Mouse (Mus musculus) embryonic fibroblast, embryonic 13.5 days (primary cell): ENCODE data around the gene Tex46. TPM values are rescaled to one million over a fixed set of nuclear protein-coding genes. Genes with fewer than 3 reads are reported as not detected.
A peak's percentile ranks its signal among the peaks of the same experiment; 100 is the strongest.

ENCODE experiments used
- H3K27ac ChIP-seq: 2 replicates; pipeline ENCODE4 v1.5.1; 2012; ENCODE audit warnings: low read length, control low read depth, inconsistent platforms; ENCODE audit not compliant: insufficient read depth
- H3K4me1 ChIP-seq: 2 replicates; pipeline ENCODE4 v1.6.1; 2011; ENCODE audit warnings: low read length; ENCODE audit not compliant: control insufficient read depth, insufficient read depth
- H3K4me3 ChIP-seq: 2 replicates; pipeline ENCODE4 v1.5.1; 2011; ENCODE audit warnings: mild to moderate bottlenecking, control low read depth, low read length; ENCODE audit not compliant: insufficient read depth
- CTCF ChIP-seq: IDR thresholded peaks from 2 replicates; pipeline ENCODE4 v1.5.1; 2011; ENCODE audit warnings: mild to moderate bottlenecking, control low read depth, low read length, moderate library complexity, borderline replicate concordance; ENCODE audit not compliant: insufficient read depth
- POLR2A ChIP-seq: IDR thresholded peaks from 2 replicates; pipeline ENCODE4 v1.6.1; 2011; ENCODE audit warnings: low read depth, mild to moderate bottlenecking, control low read depth, low read length, moderate library complexity
- polyA plus RNA-seq: library from polyadenylated mRNA; stranded (reverse); fragments of >200 nt; gene quantifications from 2 replicates; pipeline ENCODE4 v1.2.4, GENCODE M21; 2011; ENCODE audit warnings: low read depth; ENCODE audit not compliant: missing spikeins, insufficient read length

Tex46 gene
- polyA plus RNA-seq = not detected in 2 replicates

DNA sequence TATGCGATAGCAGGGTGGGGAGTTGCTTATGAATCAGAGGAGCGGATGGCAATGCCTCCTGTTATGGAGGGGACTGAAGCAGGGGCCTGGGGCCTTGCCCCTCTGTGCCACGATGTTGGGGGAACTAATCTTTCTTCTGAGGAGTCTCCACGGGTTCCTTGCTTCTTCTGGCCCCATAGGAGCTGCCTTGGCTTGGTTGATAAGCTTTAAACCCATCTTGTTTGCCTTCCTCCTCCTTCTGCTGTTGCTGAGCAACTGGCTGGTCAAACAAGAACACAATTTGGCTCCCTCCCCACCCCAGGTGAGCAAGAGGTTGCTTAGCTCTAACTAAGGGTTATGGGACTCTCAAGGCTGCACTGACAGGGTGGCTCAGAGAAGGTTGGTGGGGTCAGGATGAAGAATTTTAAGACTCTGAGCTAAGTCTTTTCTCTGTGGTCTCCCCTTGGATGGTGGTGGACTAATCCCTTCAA is at the start of gene Tex46:
Gene Tex46 (plus strand): TSS at position 51 of the 470 bp plus-strand sequence.
- Histone ChIP-seq H3K27ac (no peak within 1 kb of the TSS), H3K4me1 (no peaks in the 10 kb centered on the region), H3K4me3 (no peak within 1 kb of the TSS)
- TF ChIP-seq POLR2A (no peak), CTCF (no peak)

DNA sequence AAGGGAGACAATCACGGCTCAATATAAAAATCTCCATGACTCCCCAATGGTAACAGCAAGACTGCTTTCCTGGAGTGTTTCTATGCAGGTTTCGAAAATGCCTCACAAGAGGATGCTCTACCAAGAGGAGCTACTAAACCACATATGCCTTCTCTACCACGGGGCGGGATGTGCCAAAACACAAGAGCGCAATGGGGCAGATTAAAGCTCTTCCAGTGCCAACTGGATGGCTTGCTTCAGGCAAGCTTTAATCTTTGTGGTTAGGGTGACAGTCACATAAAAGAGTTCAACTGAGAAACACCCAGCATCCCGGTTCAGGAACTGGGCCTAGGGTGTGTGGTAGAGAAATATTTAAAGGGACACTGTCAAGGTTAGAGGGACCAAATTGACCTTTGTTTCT is 47.5 kb upstream of the Tex46 start:
- Histone ChIP-seq H3K4me1 (no peaks in the 10 kb centered on the region), H3K4me3 (no peak overlapping the region), H3K27ac (no peak overlapping the region)
- TF ChIP-seq POLR2A = no peak
- no peak for TF ChIP-seq CTCF

DNA sequence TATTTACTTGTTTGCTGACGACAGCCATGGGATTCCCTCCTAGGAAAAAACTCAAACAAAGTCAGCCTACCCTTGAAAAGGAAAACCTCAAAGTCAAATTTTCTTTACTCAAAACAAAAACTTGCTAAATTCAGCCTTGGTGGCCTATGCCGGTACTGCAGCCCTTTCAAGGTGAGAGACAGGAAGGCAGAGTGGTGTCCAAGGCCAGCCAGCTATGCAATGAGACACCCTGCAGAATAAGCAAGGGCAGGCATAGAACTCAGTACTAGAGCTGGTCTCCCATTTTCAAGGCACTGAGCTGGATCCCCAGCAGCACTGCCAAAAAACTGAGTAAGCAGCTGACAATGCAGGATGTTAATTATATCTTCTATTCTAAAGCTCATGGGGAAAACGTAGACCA is 41.6 kb upstream of the Tex46 start:
- no peaks in the 10 kb centered on the region for H3K4me1 ChIP-seq
- no peak overlapping the region for H3K4me3 ChIP-seq
- no peak for TF ChIP-seq POLR2A
- no peak for TF ChIP-seq CTCF
- H3K27ac ChIP-seq = no peak overlapping the region

DNA sequence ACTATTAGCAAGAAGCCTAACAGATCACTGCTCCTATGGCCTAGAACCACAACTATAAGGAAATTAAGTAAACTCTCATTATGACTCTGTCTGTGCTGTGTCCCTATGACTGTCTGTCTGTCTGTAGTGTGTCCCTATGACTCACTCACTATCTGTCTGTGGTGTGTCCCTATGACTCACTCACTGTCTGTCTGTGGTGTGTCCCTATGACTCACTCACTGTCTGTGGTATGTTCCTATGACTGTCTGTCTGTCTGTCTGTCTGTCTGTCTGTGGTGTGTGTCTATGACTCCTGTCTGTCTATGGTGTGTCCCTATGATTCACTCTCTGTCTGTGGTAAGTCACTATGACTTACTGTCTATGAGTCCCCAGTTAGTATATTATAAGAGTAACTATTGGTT is 40.2 kb upstream of the Tex46 start:
- TF ChIP-seq POLR2A = no peak
- TF ChIP-seq CTCF = no peak
- no peaks in the 10 kb centered on the region for H3K4me1 ChIP-seq
- peak overlapping the region; percentile 80 for H3K27ac ChIP-seq
- no peak overlapping the region for H3K4me3 ChIP-seq

DNA sequence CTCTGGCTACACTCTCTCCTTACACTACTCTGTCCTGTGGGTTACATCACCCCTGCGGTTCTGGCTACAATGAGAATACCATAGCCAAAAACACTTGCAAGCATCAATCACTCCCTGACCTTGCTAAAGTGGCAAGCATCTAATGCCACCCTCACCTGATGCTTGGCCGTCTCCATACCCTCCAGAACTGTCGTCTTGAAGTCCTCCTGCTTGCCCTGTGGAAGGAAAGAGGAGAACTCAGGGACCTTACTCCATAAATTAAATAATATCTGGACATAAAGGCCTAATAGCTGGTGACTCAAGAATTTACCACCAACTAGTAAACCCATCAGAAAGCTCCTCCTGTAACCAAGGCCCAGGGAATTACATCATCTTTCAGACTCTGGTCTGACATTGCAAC is 28.4 kb upstream of the Tex46 start:
- Histone ChIP-seq H3K4me3 (no peak overlapping the region), H3K4me1 (peaks cover 3% of the 10 kb centered on the region; the same call in 1 of the 2 replicates), H3K27ac (no peak overlapping the region)
- TF ChIP-seq POLR2A (no peak), CTCF (no peak)

DNA sequence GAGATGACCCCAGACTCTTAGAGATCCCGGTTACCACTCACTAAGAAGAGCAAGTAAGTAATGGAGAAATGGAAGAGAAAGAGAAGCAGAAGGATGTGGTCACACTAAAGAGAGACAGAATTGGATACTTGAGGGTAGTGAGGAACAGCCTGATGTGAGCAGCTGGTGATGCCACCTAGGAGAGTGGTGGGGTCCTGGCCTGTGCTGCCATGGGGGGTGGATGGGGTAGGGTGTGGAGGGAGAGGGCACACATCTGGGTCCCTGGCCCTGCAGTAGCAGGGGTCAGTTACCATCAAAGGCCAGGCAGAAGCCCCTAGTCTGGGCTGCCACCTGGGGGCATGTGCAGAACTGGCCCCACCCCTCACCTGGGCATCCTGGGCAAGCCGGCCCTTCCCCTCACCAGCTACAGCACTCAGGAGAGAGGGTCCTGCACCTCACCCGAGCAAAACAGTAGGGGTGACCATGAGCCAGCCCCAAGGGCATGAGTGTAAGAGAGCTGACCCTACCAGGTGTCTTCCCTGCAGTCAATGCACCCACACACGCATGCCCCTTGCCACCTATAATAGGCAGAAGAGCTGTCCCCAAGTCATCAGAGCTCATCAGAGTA is 22.9 kb upstream of the Tex46 start:
- H3K4me1 ChIP-seq = no peaks in the 10 kb centered on the region

DNA sequence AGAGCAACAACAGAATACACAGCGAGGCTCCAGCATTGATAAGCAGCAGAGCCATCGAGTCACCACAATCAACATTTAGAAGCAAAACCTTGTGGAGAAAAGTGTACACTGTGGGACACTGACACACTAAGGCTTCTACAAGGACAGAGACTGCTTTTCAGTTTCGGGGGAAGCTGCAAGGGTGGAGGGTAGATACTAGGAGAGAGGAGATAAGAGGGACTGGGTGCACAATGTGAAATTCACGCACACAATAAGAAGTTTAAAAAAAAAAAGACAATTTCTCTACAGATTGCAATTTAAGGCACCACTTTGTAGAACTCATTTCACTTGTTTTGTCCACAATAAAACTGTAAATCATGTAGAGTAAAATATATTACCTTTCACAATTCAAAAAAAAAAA is 22.2 kb upstream of the Tex46 start:
- Histone ChIP-seq H3K27ac (no peak overlapping the region), H3K4me3 (no peak overlapping the region)
- no peak for TF ChIP-seq POLR2A

More for the DNA sequence above, 22.9 kb upstream of the Tex46 start:
- H3K4me3 ChIP-seq = no peak overlapping the region
- TF ChIP-seq POLR2A (no peak), CTCF (no peak)
- no peak overlapping the region for H3K27ac ChIP-seq

DNA sequence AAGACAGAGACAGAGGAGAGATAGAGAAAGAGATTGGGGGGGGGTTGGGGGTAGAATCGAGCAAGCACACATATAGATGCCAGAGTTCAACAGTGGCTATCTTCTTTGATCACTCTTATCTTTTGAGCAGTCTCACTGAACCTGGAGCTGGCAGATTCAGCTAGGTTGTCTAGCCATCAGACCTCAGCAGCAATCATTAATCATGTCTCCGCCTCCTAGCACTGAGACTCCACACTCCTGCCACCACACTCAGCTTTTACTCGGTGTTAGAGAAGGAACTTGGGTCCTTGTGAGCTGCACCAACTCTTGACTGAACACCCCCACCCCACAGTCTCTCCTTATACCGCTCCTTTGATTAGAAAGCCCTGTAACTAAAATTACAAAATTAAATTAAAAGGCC is 18.1 kb upstream of the Tex46 start:
- no peak overlapping the region for H3K4me3 ChIP-seq
- no peak for TF ChIP-seq POLR2A
- TF ChIP-seq CTCF = no peak
- H3K4me1 ChIP-seq = no peaks in the 10 kb centered on the region
- no peak overlapping the region for H3K27ac ChIP-seq

More for the DNA sequence above, 22.2 kb upstream of the Tex46 start:
- no peaks in the 10 kb centered on the region for H3K4me1 ChIP-seq

DNA sequence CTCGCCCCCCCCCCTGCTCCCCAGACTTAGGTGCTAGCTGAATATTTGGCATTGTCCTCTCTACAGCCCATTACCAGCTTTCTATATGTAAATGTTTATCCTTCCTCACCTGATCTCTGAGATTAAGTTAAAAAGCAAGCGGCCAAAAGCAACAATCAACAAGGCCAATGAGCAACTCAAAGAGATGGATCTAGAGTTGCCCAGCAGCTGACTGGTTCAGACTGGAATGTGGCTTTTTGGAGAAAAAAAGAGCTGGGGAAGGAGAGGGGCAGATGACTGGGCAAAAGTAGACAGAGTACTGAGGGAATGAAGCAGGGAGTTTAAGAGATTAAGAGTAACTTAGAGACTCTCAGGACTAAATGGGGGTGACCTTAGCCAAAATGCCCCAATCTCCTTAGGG is 16.2 kb upstream of the Tex46 start:
- TF ChIP-seq POLR2A = no peak
- TF ChIP-seq CTCF = no peak
- no peak overlapping the region for H3K4me3 ChIP-seq
- 0 out of 2 replicates have a peak, but pooled peaks cover 3% of the 10 kb centered on the region for H3K4me1 ChIP-seq
- H3K27ac ChIP-seq = no peak overlapping the region

DNA sequence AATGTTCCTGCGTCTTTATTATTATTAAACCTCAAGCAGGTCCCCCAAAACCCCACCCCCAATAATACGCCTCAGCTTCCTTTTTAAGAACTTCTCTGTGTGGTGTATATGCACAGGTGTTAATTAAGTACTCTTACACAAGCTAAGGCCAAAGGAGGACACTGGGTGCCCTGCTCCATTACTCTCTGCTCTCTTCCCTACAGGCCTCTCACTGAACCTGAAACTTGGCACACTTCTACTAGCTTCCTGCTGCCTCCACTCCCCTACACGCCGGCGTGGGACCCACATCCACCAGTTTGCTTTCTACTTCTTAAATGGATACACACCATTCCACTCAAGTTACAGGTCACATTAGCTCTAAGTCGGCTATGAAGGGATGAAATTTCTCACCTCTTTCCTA is 15.0 kb upstream of the Tex46 start:
- H3K4me3 ChIP-seq = no peak overlapping the region
- TF ChIP-seq POLR2A (no peak), CTCF (no peak)
- 0 out of 2 replicates have a peak, but pooled peaks cover 3% of the 10 kb centered on the region for H3K4me1 ChIP-seq
- H3K27ac ChIP-seq = no peak overlapping the region

DNA sequence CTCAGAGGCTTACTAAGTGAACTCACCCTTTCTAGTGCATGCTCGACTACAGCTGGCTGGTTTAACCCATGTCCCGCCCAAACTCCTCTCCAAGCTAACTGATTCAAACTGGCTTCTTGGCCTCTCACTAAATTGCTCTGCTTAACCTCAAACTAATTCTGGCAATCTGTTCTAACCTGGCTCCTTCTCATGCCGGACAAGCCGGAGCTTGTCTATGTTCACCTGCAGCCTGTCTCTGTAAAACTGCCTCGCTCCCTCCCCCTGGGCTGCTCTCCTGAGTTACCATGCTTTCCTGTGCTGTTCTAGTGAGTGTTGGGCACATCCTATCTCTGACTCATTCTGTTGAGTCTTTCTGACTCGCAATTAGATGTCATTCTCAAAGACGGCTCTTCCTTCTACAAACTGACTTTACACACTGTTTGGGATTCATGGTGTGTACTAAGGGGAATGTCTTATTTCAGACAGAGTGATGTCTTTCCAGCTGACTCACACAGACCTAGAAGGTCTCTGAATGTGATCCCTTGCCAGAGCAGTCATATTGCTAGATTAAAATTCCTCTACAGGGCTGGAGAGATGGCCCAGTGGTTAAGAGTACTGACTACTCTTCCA is 11.9 kb upstream of the Tex46 start:
- Histone ChIP-seq H3K27ac (peak overlapping the region; percentile 20; the same call in 1 of the 2 replicates), H3K4me3 (no peak overlapping the region), H3K4me1 (0 out of 2 replicates have a peak, but pooled peaks cover 8% of the 10 kb centered on the region)
- TF ChIP-seq CTCF = no peak
- no peak for TF ChIP-seq POLR2A
